Mouse (Mus musculus) heart, embryonic 10.5 days (tissue): ENCODE data around the gene Gnptg. TPM values are rescaled to one million over a fixed set of nuclear protein-coding genes. Genes with fewer than 3 reads are reported as not detected.
"Not testable (repeated sequence)": the region's sequence is repeated elsewhere in the genome, so short reads cannot be mapped to it uniquely, and the experiment has no call there.

Source experiments
- DNase-seq: peaks from one replicate; pipeline ENCODE4 v3.0.0-alpha.2; 2017; ENCODE audit warnings: low spot score
- H3K27ac ChIP-seq: fragments of 300-500 bp; sonication (generic); 2 replicates; pipeline ENCODE4 v1.5.1; 2016; ENCODE audit warnings: mild to moderate bottlenecking
- H3K27me3 ChIP-seq: fragments of 300-500 bp; sonication (generic); 2 replicates; pipeline ENCODE4 v1.6.1; 2016; ENCODE audit warnings: mild to moderate bottlenecking; ENCODE audit not compliant: poor library complexity, insufficient read depth, severe bottlenecking
- H3K36me3 ChIP-seq: fragments of 300-500 bp; sonication (generic); 2 replicates; pipeline ENCODE4 v1.6.1; 2016; ENCODE audit warnings: mild to moderate bottlenecking, moderate library complexity
- H3K4me1 ChIP-seq: fragments of 300-500 bp; sonication (generic); 2 replicates; pipeline ENCODE4 v1.6.1; 2016; ENCODE audit warnings: mild to moderate bottlenecking
- H3K4me3 ChIP-seq: fragments of 300-500 bp; sonication (generic); 2 replicates; pipeline ENCODE4 v1.5.1; 2016; ENCODE audit warnings: mild to moderate bottlenecking, moderate library complexity
- H3K9me3 ChIP-seq: fragments of 300-500 bp; sonication (generic); 2 replicates; pipeline ENCODE4 v1.6.1; 2016; ENCODE audit warnings: mild to moderate bottlenecking, moderate library complexity
- WGBS: fragments of 180-500 bp; shearing (Covaris S2); methylation state at CpG from one replicate; pipeline ENCODE4 v1.1.7; 2016; 5-methylcytosine and 5-hydroxymethylcytosine counted together
- polyA plus RNA-seq: library from polyadenylated mRNA; unstranded; fragments of >200 nt; fragmentation: Nextera tagmentation; extraction: Ambion mirVana; gene quantifications from 2 replicates; pipeline ENCODE4 v1.2.1, GENCODE M21; 2016

The Gnptg gene
- polyA plus RNA-seq, 1 experiment from 2014 or later, result 36.7 TPM

GRCm38 (mm10) chr17:25257804-25258261 is 17.9 kb upstream of the Gnptg start:
- Histone ChIP-seq H3K4me1 (peaks cover 21% of the 10 kb centered on the region), H3K27ac (no peak overlapping the region), H3K27me3 (peaks cover 48% of the 10 kb centered on the region), H3K4me3 (no peak overlapping the region), H3K9me3 (no peaks in the 10 kb centered on the region), H3K36me3 (peaks cover 31% of the 10 kb centered on the region)
- no peak for DNase-seq
- WGBS, result 54% methylated on average over 6 of the region's 6 CpGs

- Histone ChIP-seq H3K36me3 (peaks cover 25% of the 10 kb centered on the region), H3K4me1 (peaks cover 21% of the 10 kb centered on the region), H3K9me3 (no peaks in the 10 kb centered on the region), H3K27ac (peak within 1 kb of the TSS; percentile 59), H3K4me3 (peak within 1 kb of the TSS; percentile 61), H3K27me3 (peaks cover 64% of the 10 kb centered on the region)
- 3% methylated on average over 35 of the region's 35 CpGs for WGBS
- DNase-seq, result no peak
Measured at GRCm38 (mm10) chr17:25256140-25256754, 16.3 kb upstream of the Gnptg start, which contains the start of gene Baiap3. Baiap3 (minus strand) TSS chr17:25256364.

- H3K9me3 ChIP-seq, result no peaks in the 10 kb centered on the region
- no peak for DNase-seq
- peak overlapping the region; percentile 59; the same call in 1 of the 2 replicates for H3K27ac ChIP-seq
- H3K4me3 ChIP-seq, result 0 out of 2 replicates have a peak overlapping the region, but pooled peaks have one; percentile 61
- peaks cover 21% of the 10 kb centered on the region for H3K4me1 ChIP-seq
- H3K27me3 ChIP-seq, result peaks cover 75% of the 10 kb centered on the region
- peaks cover 20% of the 10 kb centered on the region for H3K36me3 ChIP-seq
- 48% methylated on average over 2 of the region's 2 CpGs for WGBS
Measured at GRCm38 (mm10) chr17:25255110-25255509, 15.2 kb upstream of the Gnptg start.

- H3K27me3 ChIP-seq, result peaks cover 83% of the 10 kb centered on the region
- no peak for DNase-seq
- WGBS, result 42% methylated on average over 10 of the region's 10 CpGs
- peaks cover 7% of the 10 kb centered on the region; the same call in 1 of the 2 replicates for H3K36me3 ChIP-seq
- H3K27ac ChIP-seq, result no peak overlapping the region
- no peak overlapping the region for H3K4me3 ChIP-seq
- H3K4me1 ChIP-seq, result peaks cover 21% of the 10 kb centered on the region
- H3K9me3 ChIP-seq, result no peaks in the 10 kb centered on the region
Measured at GRCm38 (mm10) chr17:25253760-25254159, 13.8 kb upstream of the Gnptg start.

DNA sequence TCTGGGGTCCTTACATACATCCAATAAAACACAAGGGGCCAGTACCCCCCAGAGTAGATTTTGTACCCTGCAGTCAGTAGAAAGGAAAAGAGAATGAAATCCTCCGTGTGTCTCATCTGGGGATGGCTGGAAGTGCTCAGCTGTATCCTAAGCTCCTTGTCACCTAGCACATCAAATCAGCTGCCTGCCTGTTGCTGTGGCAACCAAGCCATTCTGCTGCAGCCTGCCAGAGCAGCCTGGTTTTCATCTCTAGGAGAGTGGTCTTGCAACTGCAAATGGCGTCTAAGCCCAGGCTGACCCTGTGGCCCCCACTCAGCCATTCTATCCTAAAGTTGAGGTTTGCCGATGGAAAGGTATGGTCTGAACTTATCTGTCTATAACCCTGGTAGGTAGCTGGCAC is 12.7 kb upstream of the Gnptg start:
- H3K27me3 ChIP-seq, result peaks cover 93% of the 10 kb centered on the region
- no peaks in the 10 kb centered on the region for H3K36me3 ChIP-seq
- no peak overlapping the region for H3K27ac ChIP-seq
- no peaks in the 10 kb centered on the region for H3K9me3 ChIP-seq
- 41% methylated on average over 3 of the region's 3 CpGs for WGBS
- no peak for DNase-seq
- no peak overlapping the region for H3K4me3 ChIP-seq
- peaks cover 21% of the 10 kb centered on the region for H3K4me1 ChIP-seq

DNA sequence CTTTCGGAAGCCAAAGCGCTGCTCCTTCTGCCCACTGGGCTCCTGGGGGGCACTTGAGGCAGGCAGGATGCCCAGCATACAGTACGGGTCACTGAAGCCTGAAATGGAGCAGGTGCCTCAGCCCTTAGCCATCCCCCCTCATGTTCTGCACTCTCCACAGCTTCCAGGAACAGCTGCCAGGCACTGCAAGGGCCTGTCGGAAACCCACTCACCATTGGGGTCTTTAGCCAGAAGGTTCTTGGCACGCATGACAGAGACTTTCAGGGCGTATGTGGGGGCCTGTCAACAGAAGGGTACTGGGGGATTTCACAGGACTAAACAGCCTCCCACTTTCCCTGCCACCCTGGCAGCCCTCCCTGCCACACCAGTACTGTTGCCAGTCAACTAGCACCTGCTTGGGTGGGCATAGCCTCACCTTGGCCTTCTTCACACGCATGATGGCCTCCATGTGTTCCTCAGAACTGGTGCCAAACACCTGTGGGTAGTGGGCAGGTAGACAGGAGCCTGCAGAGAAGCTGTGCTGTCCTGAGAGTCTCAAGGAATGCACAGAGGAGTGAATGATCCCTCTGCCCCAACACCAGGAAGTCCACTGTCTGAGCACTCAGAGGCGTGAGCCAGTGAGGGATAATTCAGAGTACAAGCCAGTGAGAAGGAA is 10.4 kb upstream of the Gnptg start:
- peaks cover 4% of the 10 kb centered on the region; the same call in 1 of the 2 replicates for H3K36me3 ChIP-seq
- 80% methylated on average over 8 of the region's 8 CpGs for WGBS
- peaks cover 89% of the 10 kb centered on the region for H3K27me3 ChIP-seq

GRCm38 (mm10) chr17:25248033-25248750 is 8.3 kb upstream of the Gnptg start:
- 70% methylated on average over 18 of the region's 18 CpGs for whole genome bisulfite sequencing
- peaks cover 5% of the 10 kb centered on the region; the same call in 1 of the 2 replicates for H3K4me1 ChIP-seq

More for the DNA sequence above, 10.4 kb upstream of the Gnptg start:
- H3K4me1 ChIP-seq, result peaks cover 7% of the 10 kb centered on the region
- H3K4me3 ChIP-seq, result no peak overlapping the region
- no peak for DNase-seq
- no peaks in the 10 kb centered on the region for H3K9me3 ChIP-seq
- H3K27ac ChIP-seq, result no peak overlapping the region

GRCm38 (mm10) chr17:25244239-25244638 is 4.3 kb upstream of the Gnptg start:
- 81% methylated on average over 16 of the region's 16 CpGs for WGBS
- Histone ChIP-seq H3K36me3 (peaks cover 43% of the 10 kb centered on the region), H3K27ac (no peak overlapping the region), H3K4me3 (no peak overlapping the region), H3K4me1 (peaks cover 25% of the 10 kb centered on the region), H3K27me3 (peaks cover 34% of the 10 kb centered on the region), H3K9me3 (no peaks in the 10 kb centered on the region)
- no peak for DNase-seq

More at GRCm38 (mm10) chr17:25248033-25248750, 8.3 kb upstream of the Gnptg start:
- Histone ChIP-seq H3K27me3 (peaks cover 68% of the 10 kb centered on the region), H3K36me3 (peaks cover 25% of the 10 kb centered on the region), H3K27ac (no peak overlapping the region), H3K9me3 (no peaks in the 10 kb centered on the region), H3K4me3 (no peak overlapping the region)
- no peak for DNase-seq

DNA sequence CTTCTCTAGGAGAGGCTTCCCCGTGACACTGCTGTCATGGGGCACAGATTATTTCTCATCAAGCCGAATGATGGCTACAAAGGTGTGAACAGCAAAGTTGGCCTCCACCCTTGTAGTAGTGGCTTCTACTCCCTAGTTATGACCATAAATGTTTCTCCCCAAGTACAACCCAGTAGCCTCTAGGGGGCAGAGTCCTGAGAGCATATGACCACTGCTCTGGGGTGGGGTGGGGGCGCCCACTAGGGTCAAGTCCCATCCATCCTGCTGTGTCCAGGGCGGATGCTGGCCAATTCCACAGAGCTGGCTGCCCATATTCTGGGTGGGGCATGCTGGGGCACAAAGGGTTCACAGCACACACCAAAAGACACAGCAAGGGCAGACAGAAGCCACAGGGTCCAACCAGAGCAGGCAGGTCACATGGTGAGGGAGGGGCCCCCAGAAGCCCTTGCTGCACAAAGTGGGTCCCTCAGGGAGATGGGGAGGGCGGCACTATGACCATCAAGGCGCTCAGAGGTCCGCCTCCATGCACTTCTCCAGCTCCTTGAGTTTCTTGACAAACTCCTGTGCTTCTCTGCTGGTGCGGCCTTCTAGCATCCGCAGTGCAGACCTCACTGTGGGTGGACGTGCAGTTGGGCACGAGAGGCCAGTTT is 3.3 kb upstream of the Gnptg start:
- Histone ChIP-seq H3K27me3 (peaks cover 24% of the 10 kb centered on the region), H3K4me3 (no peak overlapping the region; the same call in 1 of the 2 replicates), H3K4me1 (peaks cover 29% of the 10 kb centered on the region), H3K9me3 (no peaks in the 10 kb centered on the region), H3K27ac (no peak overlapping the region), H3K36me3 (peaks cover 43% of the 10 kb centered on the region)
- no peak for DNase-seq
- 84% methylated on average over 11 of the region's 11 CpGs for WGBS

DNA sequence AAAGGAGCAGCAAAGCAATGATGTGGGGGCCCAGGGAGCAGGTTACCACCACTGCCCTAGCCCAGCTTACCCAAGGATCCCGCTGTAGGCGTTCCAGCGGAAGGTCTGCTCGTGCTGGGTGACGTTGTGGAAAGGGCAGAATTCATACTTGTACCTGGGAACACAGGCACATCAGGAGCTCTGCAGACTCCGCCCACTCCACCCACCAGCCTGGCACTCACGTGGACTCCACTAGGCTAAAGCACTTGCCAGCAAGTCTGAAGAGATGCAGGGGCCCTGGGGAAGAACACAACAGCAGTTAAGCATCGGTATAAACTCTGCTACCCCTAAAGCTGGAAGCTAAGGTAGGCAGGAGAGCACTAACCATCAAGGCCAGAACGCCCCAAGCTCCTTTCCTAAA is 4.3 kb downstream of the Gnptg start:
- DNase-seq, result no peak
- Histone ChIP-seq H3K27me3 (no peaks in the 10 kb centered on the region), H3K27ac (no peak overlapping the region), H3K4me3 (no peak overlapping the region), H3K36me3 (peaks cover 40% of the 10 kb centered on the region), H3K9me3 (no peaks in the 10 kb centered on the region), H3K4me1 (peaks cover 12% of the 10 kb centered on the region)
- WGBS, result 81% methylated on average over 9 of the region's 9 CpGs

DNA sequence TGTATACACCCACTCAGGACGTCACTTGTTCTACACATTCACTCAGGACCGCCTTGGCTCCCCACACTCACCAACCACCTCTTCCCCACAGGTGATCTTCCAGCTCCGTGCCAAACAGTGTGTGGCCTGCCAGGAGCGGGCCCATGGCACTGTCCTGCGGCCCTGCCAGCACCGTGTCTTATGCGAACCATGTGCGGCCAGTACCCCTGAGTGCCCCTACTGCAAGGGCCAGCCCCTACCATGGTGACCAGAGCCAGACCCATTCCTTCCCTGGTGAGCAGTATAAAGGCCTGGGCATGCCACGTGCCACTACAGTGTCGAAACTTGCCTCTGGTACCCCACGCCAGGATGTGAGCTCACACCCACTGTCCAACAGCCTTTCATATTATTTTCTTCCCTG is 8.3 kb downstream of the Gnptg start:
- H3K4me1 ChIP-seq, H3K27me3 ChIP-seq, H3K9me3 ChIP-seq, H3K4me3 ChIP-seq, DNase-seq, H3K27ac ChIP-seq: not testable (repeated sequence)
- H3K36me3 ChIP-seq, result peaks cover 63% of the 10 kb centered on the region
- 92% methylated on average over 8 of the region's 11 CpGs for WGBS

- Histone ChIP-seq H3K27me3 (no peaks in the 10 kb centered on the region), H3K27ac (no peak overlapping the region), H3K4me1 (0 out of 2 replicates have a peak, but pooled peaks cover 5% of the 10 kb centered on the region), H3K36me3 (peaks cover 60% of the 10 kb centered on the region), H3K9me3 (no peaks in the 10 kb centered on the region), H3K4me3 (no peak overlapping the region)
- no peak for DNase-seq
- 98% methylated on average over 3 of the region's 3 CpGs for WGBS
Measured at GRCm38 (mm10) chr17:25230700-25231099, 9.2 kb downstream of the Gnptg start.
